Comparison of ENCODE assay signal across 13 mouse cellular contexts in the genomic region with DNA sequence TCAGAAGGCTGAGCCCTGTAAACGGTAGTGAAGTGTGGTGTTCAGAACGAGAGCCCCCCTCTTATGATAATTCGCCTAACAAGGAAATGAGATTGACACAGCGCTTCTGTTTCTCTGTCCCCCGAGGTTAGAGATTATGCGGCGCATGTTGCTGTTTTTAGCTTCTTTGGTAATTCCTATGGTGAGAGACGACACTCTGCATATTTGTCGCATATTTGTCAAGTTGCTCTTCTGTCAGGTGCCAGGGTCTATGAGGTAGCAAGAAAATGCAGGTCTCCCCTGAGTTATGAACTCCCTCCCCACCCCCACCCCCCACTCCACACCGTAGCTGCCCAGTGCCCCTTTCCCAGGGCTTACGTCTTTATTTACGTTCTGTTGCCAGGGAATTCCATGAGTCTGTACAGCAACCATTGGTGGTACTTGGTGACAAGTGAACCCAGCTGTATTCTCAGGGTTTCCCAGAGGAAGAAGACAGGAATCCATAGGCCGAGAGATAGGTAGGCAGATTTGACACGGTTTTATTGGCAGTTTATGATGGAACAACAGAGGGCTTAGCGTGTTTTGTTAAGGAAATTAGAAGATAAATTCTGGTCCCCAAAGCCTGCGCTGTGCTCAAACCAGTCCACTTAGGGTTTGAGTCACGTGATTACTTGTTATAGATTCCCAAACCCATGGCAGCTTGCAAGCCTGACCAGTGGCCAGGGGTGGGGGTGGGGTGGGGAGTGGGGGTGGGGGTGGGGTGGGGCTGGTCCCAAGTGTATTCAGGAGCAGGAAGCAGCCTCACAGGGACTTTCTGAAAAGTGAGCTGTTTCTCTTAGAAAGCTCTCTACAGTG. TPM values are rescaled to one million over a fixed set of nuclear protein-coding genes. Genes with fewer than 3 reads are reported as not detected.
DNase-seq lines count a peak whose midpoint lies in the region; ATAC-seq and TF ChIP-seq lines count a peak whose summit lies in the region.
"Had no signal": no experiment of that assay in that cellular context is flagged by ENCODE, and none has a peak within 500 bp of the region (broad histone marks: within the 10 kb centered on the region; RNA-seq: fewer than 3 reads in every experiment).

No protein-coding gene starts in this region.

- H3K4me3 ChIP-seq in heart, embryonic 15.5 days, result peak overlapping the region; percentile 34
- no peak overlapping the region for H3K4me3 ChIP-seq in ES-E14 (ENCODE audit: insufficient read depth in 1 of 2, low read depth in 1 of 2, low read length in 2 of 2, poor library complexity in 1 of 2, severe bottlenecking in 1 of 2)
- H3K4me3 ChIP-seq in forebrain, embryonic 13.5 days, result no peak overlapping the region
- peak overlapping the region; percentile 11; the same call in 1 of the 2 replicates for H3K4me3 ChIP-seq in midbrain, embryonic 13.5 days (replicated peaks)

- no peaks in the 10 kb centered on the region for H3K9me3 ChIP-seq in heart, embryonic 15.5 days (replicated peaks)
- peaks cover 13% of the 10 kb centered on the region for H3K9me3 ChIP-seq in ES-E14 (ENCODE audit: control insufficient read depth, insufficient read depth, low read depth, low read length)
- H3K9me3 ChIP-seq in forebrain, embryonic 13.5 days (replicated peaks), result no peaks in the 10 kb centered on the region
- no peaks in the 10 kb centered on the region for H3K9me3 ChIP-seq in midbrain, embryonic 13.5 days

- no peak for DNase-seq in heart, adult 18-20 months
- no peak for DNase-seq in ES-E14 (ENCODE audit: low read depth, low spot score)
- DNase-seq in left cerebral cortex, postnatal 25 days (ENCODE audit: low spot score in 2 of 2), result no peak
- DNase-seq in left cerebral cortex, adult 8-10 months (ENCODE audit: low spot score in 2 of 2), result no peak
- DNase-seq in left cerebral cortex, adult 11 months (ENCODE audit: low spot score), result no peak
- DNase-seq: gastrocnemius, postnatal 36 days; kidney, postnatal 25 days; right cerebral cortex, postnatal 4 days; thymus, postnatal 14 days had no signal

- intact Hi-C loops in left cerebral cortex, postnatal 25 days (cut with DNase I), result no loop called here

- peaks cover 14% of the 10 kb centered on the region for H3K4me1 ChIP-seq in heart, embryonic 15.5 days (replicated peaks)
- H3K4me1 ChIP-seq in ES-E14 (ENCODE audit: control insufficient read depth in 2 of 2, insufficient read depth in 2 of 2, low read length in 2 of 2, poor library complexity in 1 of 2), result peaks cover 4 to 8% of the 10 kb centered on the region in 2 experiments; a peak in 2 of 4 replicates
- peaks cover 6% of the 10 kb centered on the region; the same call in 1 of the 2 replicates for H3K4me1 ChIP-seq in forebrain, embryonic 13.5 days
- peaks cover 13% of the 10 kb centered on the region for H3K4me1 ChIP-seq in midbrain, embryonic 13.5 days (replicated peaks)

- H3K27ac ChIP-seq in heart, embryonic 15.5 days, result no peak overlapping the region
- H3K27ac ChIP-seq in ES-E14 (ENCODE audit: insufficient read depth, low read depth, low read length, poor library complexity, severe bottlenecking), result peak overlapping the region; percentile 13; the same call in 1 of the 2 replicates
- no peak overlapping the region for H3K27ac ChIP-seq in forebrain, embryonic 13.5 days
- H3K27ac ChIP-seq in midbrain, embryonic 13.5 days, result no peak overlapping the region; the same call in 1 of the 2 replicates

- 14% methylated on average over 17 of the region's 17 CpGs for WGBS in heart, embryonic 15.5 days
- 29% methylated on average over 17 of the region's 17 CpGs for WGBS in forebrain, embryonic 13.5 days
- WGBS in midbrain, embryonic 13.5 days, result 8% methylated on average over 17 of the region's 17 CpGs

- ATAC-seq in heart, embryonic 15.5 days (replicated peaks; ENCODE audit: insufficient number of reproducible peaks, insufficient read depth, low FRiP score, low read depth), result no peak
- peak; percentile 63 for ATAC-seq in forebrain, embryonic 13.5 days
- ATAC-seq in midbrain, embryonic 13.5 days, result peak; percentile 79
- ATAC-seq: CD4-positive, CD25-positive, alpha-beta regulatory T cell, adult 4 months had no signal

- H3K27me3 ChIP-seq in heart, embryonic 15.5 days, result no peaks in the 10 kb centered on the region
- no peaks in the 10 kb centered on the region for H3K27me3 ChIP-seq in forebrain, embryonic 13.5 days
- peaks cover 9% of the 10 kb centered on the region; the same call in 1 of the 2 replicates for H3K27me3 ChIP-seq in midbrain, embryonic 13.5 days

- in situ Hi-C loops in ES-E14 (cut with MboI; ENCODE audit: low sequenced_read_pairs in 2 of 2, unreplicated experiment in 2 of 2), result no loop called here

- no peaks in the 10 kb centered on the region for H3K36me3 ChIP-seq in heart, embryonic 15.5 days
- H3K36me3 ChIP-seq in ES-E14 (ENCODE audit: control insufficient read depth, insufficient read depth, low read length, poor library complexity, severe bottlenecking), result no peaks in the 10 kb centered on the region
- no peaks in the 10 kb centered on the region for H3K36me3 ChIP-seq in forebrain, embryonic 13.5 days (ENCODE audit: poor library complexity, severe bottlenecking)
- no peaks in the 10 kb centered on the region for H3K36me3 ChIP-seq in midbrain, embryonic 13.5 days

- no peak overlapping the region for H3K9ac ChIP-seq in heart, embryonic 15.5 days
- no peak overlapping the region for H3K9ac ChIP-seq in ES-E14 (ENCODE audit: insufficient read depth, low read depth, low read length, poor library complexity, severe bottlenecking)
- H3K9ac ChIP-seq in forebrain, embryonic 13.5 days, result no peak overlapping the region
- no peak overlapping the region for H3K9ac ChIP-seq in midbrain, embryonic 13.5 days (replicated peaks)

- H3K4me2 ChIP-seq in heart, embryonic 15.5 days, result peak overlapping the region; percentile 55
- peak overlapping the region; percentile 33 for H3K4me2 ChIP-seq in forebrain, embryonic 13.5 days
- peak overlapping the region; percentile 46 for H3K4me2 ChIP-seq in midbrain, embryonic 13.5 days (replicated peaks)

TF ChIP-seq in ES-E14, 5 proteins besides CTCF, POLR2A, EP300 and RAD21:
- no peak for TF ChIP-seq CHD2 (IDR thresholded peaks at IDR 0.05; ENCODE audit: low read depth, low read length)
- TF ChIP-seq ZC3H11A (IDR thresholded peaks at IDR 0.05; ENCODE audit: borderline replicate concordance, low read depth, low read length), result no peak
- TF ChIP-seq HCFC1 (IDR thresholded peaks at IDR 0.05; ENCODE audit: borderline replicate concordance, insufficient read depth, low read length), result no peak
- no peak for TF ChIP-seq ZNF384 (IDR thresholded peaks at IDR 0.05; ENCODE audit: low read depth, low read length)
- TF ChIP-seq MAFK (IDR thresholded peaks at IDR 0.05; ENCODE audit: insufficient read depth, low read depth, low read length), result no peak

RNA-seq across cellular contexts. Expression of gene Bend4, which starts 16.3 kb away (rescaled TPM):
- polyA plus RNA-seq in heart, embryonic 15.5 days (2015; fragmentation: Nextera tagmentation; extraction: Ambion mirVana), result 11.9 and 12.2 TPM in 2 replicates
- total RNA-seq in heart, adult 18-20 months (2021), result 1 to 10 TPM; 3.5 to 3.9 TPM
- 18.4 and 28.6 TPM in 2 replicates for total RNA-seq in ES-E14 (2012; rRNA removed)
- polyA plus RNA-seq in forebrain, embryonic 13.5 days (2015; fragmentation: Nextera tagmentation; extraction: Ambion mirVana), result 6.7 and 7.7 TPM in 2 replicates
- 10.3 and 10.6 TPM in 2 replicates for polyA plus RNA-seq in midbrain, embryonic 13.5 days (2015; fragmentation: Nextera tagmentation; extraction: Ambion mirVana)
- 1 to 10 TPM; 8.2 to 8.3 TPM for total RNA-seq in left cerebral cortex, postnatal 25 days (2021)
- 1 to 10 TPM; 6.3 to 7.2 (median 7.0) TPM for total RNA-seq in left cerebral cortex, adult 8-10 months (2022)

Comparison
In these comparisons a context has a peak if more than half of its experiments do, and no peak if none do; other contexts are left out.
1. H3K4me3 ChIP-seq: peak in heart, embryonic 15.5 days (single experiment) and midbrain, embryonic 13.5 days (single experiment); none in ES-E14 (0 of 2) and forebrain, embryonic 13.5 days (single experiment).
2. Peak in every context shown above with its lines, with median percentiles within 50 percentile points of each other: H3K4me2 ChIP-seq.